Mouse (Mus musculus) spleen, adult 2 months (tissue): ENCODE measurements around the gene Tbx6. TPM values are rescaled to one million over a fixed set of nuclear protein-coding genes. Genes with fewer than 3 reads are reported as not detected.

Experiments
- DNase-seq, 2 experiments: peaks; one replicate each; pipeline versions ENCODE4 v3.0.0 to v3.0.0-alpha.2; 2012 to 2021; ENCODE audit warnings: low spot score in 2 of 2, low read depth in 1 of 2
- H3K27ac ChIP-seq: fragments of 200-500 bp; 2 replicates; pipeline ENCODE4 v1.5.1; 2012; ENCODE audit warnings: low read length, inconsistent platforms; ENCODE audit not compliant: insufficient read depth
- H3K27me3 ChIP-seq: fragments of 200-500 bp; 2 replicates; pipeline ENCODE4 v1.6.1; 2012; ENCODE audit warnings: mild to moderate bottlenecking, moderate library complexity, low read length, inconsistent platforms; ENCODE audit not compliant: control insufficient read depth, insufficient read depth
- H3K36me3 ChIP-seq: fragments of 200-500 bp; 2 replicates; pipeline ENCODE4 v1.6.1; 2012; ENCODE audit warnings: mild to moderate bottlenecking, low read length, inconsistent platforms; ENCODE audit not compliant: control insufficient read depth, insufficient read depth
- H3K4me1 ChIP-seq: fragments of 200-500 bp; 2 replicates; pipeline ENCODE4 v1.6.1; 2011; ENCODE audit warnings: inconsistent platforms; ENCODE audit not compliant: control insufficient read depth, insufficient read depth, insufficient read length
- H3K4me3 ChIP-seq: fragments of 200-500 bp; 2 replicates; pipeline ENCODE4 v1.5.1; 2011; ENCODE audit warnings: mild to moderate bottlenecking, inconsistent platforms; ENCODE audit not compliant: insufficient read depth, insufficient read length; ENCODE audit errors: extremely low read depth
- CTCF ChIP-seq: fragments of 200-500 bp; IDR thresholded peaks from 2 replicates; pipeline ENCODE4 v1.5.1; 2011; ENCODE audit warnings: mild to moderate bottlenecking, inconsistent platforms; ENCODE audit not compliant: insufficient read depth, insufficient read length, insufficient replicate concordance; ENCODE audit errors: extremely low read depth
- POLR2A ChIP-seq: fragments of 200-500 bp; IDR thresholded peaks from 2 replicates; pipeline ENCODE4 v1.6.1; 2011; ENCODE audit warnings: low read depth, low read length, inconsistent platforms
- WGBS: fragments of 180-500 bp; shearing (Covaris S2); methylation state at CpG from one replicate; pipeline ENCODE4 v1.1.7; 2018; 5-methylcytosine and 5-hydroxymethylcytosine counted together
- polyA plus RNA-seq: library from polyadenylated mRNA; depleted of rRNA; stranded (reverse); fragments of >200 nt; gene quantifications from 2 replicates; pipeline ENCODE4 v1.2.3, GENCODE M21; 2012

Gene Tbx6
- polyA plus RNA-seq, 1 experiment: 17.9 TPM

- Histone ChIP-seq H3K36me3 (peaks cover 36% of the 10 kb centered on the region), H3K4me3 (peak overlapping the region; percentile 15), H3K27ac (peak overlapping the region; percentile 49), H3K27me3 (no peaks in the 10 kb centered on the region), H3K4me1 (peaks cover 10% of the 10 kb centered on the region; the same call in 1 of the 2 replicates)
- 38% methylated on average over 11 of the region's 11 CpGs for WGBS
- DNase-seq: no peak
- no peak for TF ChIP-seq POLR2A
- no peak for TF ChIP-seq CTCF
Observed at GRCm38 (mm10) chr7:126792721-126793443, 11.6 kb downstream of the Tbx6 start.

GRCm38 (mm10) chr7:126793456-126794270, 12.4 kb downstream of the Tbx6 start:
- WGBS: 82% methylated on average over 4 of the region's 4 CpGs
- DNase-seq: no peak
- TF ChIP-seq POLR2A: no peak
- no peak for TF ChIP-seq CTCF
- H3K4me3 ChIP-seq: no peak overlapping the region
- peak overlapping the region; percentile 67 for H3K27ac ChIP-seq
- no peaks in the 10 kb centered on the region for H3K27me3 ChIP-seq
- H3K36me3 ChIP-seq: peaks cover 29% of the 10 kb centered on the region
- peaks cover 11% of the 10 kb centered on the region; the same call in 1 of the 2 replicates for H3K4me1 ChIP-seq

GRCm38 (mm10) chr7:126794271-126794605, 13.0 kb downstream of the Tbx6 start:
- Histone ChIP-seq H3K4me3 (no peak overlapping the region), H3K36me3 (peaks cover 23% of the 10 kb centered on the region), H3K27ac (peak overlapping the region; percentile 67), H3K27me3 (no peaks in the 10 kb centered on the region), H3K4me1 (peaks cover 11% of the 10 kb centered on the region; the same call in 1 of the 2 replicates)
- no peak for TF ChIP-seq CTCF
- DNase-seq: no peak
- WGBS: 23% methylated on average over 4 of the region's 4 CpGs

- no peak for DNase-seq
- Histone ChIP-seq H3K4me1 (peaks cover 11% of the 10 kb centered on the region; the same call in 1 of the 2 replicates), H3K27ac (no peak overlapping the region), H3K27me3 (no peaks in the 10 kb centered on the region), H3K4me3 (no peak overlapping the region), H3K36me3 (peaks cover 16% of the 10 kb centered on the region)
- WGBS: 93% methylated on average over 16 of the region's 16 CpGs
- TF ChIP-seq POLR2A: no peak
- TF ChIP-seq CTCF: no peak
Observed at GRCm38 (mm10) chr7:126795387-126796317, 14.4 kb downstream of the Tbx6 start.

- DNase-seq: no peak
- H3K36me3 ChIP-seq: peaks cover 16% of the 10 kb centered on the region
- no peak overlapping the region for H3K27ac ChIP-seq
- H3K4me3 ChIP-seq: no peak overlapping the region
- H3K27me3 ChIP-seq: no peaks in the 10 kb centered on the region
- H3K4me1 ChIP-seq: peaks cover 9% of the 10 kb centered on the region; the same call in 1 of the 2 replicates
- 84% methylated on average over 8 of the region's 8 CpGs for WGBS
- TF ChIP-seq CTCF: peak; percentile 1; the same call in 1 of the 2 replicates
- no peak for TF ChIP-seq POLR2A
Observed at GRCm38 (mm10) chr7:126796350-126796932, 15.2 kb downstream of the Tbx6 start.
